Mouse (Mus musculus) MEL (cell line): ENCODE results near the gene Rgma. TPM values are rescaled to one million over a fixed set of nuclear protein-coding genes. Genes with fewer than 3 reads are reported as not detected.

Experiments
- DNase-seq: peaks from one replicate; pipeline ENCODE4 v3.0.0; 2011; ENCODE audit warnings: low read depth, low spot score
- H3K27ac ChIP-seq: 2 replicates; pipeline ENCODE4 v1.5.1; 2012; ENCODE audit warnings: low read depth, mild to moderate bottlenecking, control low read depth, low read length, moderate library complexity; ENCODE audit not compliant: control insufficient read depth
- H3K27me3 ChIP-seq, 2 experiments: fragments of 150-350 bp in 1 of 2; sonication (generic) in 1 of 2; 2 replicates each; pipeline ENCODE4 v1.6.1; 2012; ENCODE audit warnings: low read length in 2 of 2, mild to moderate bottlenecking in 2 of 2, improper control_type of control experiment in 1 of 2, moderate library complexity in 1 of 2; ENCODE audit not compliant: insufficient read depth in 2 of 2, control insufficient read depth in 1 of 2
- H3K36me3 ChIP-seq, 2 experiments: 2 replicates each; pipeline ENCODE4 v1.6.1; 2012 to 2014; ENCODE audit warnings: low read length in 2 of 2, improper control_type of control experiment in 1 of 2, inconsistent platforms in 1 of 2, mild to moderate bottlenecking in 1 of 2; ENCODE audit not compliant: insufficient read depth in 2 of 2, control insufficient read depth in 1 of 2
- H3K4me1 ChIP-seq, 2 experiments: fragments of 150-350 bp in 1 of 2; sonication (generic) in 1 of 2; 2 replicates each; pipeline ENCODE4 v1.6.1; 2012; ENCODE audit warnings: low read length in 2 of 2, improper control_type of control experiment in 1 of 2, mild to moderate bottlenecking in 1 of 2; ENCODE audit not compliant: insufficient read depth in 2 of 2, control insufficient read depth in 1 of 2
- H3K4me3 ChIP-seq, 2 experiments: fragments of 150-350 bp in 1 of 2; sonication (generic) in 1 of 2; 2 replicates each; pipeline ENCODE4 v1.5.1; 2012; ENCODE audit warnings: low read depth in 2 of 2, low read length in 2 of 2, mild to moderate bottlenecking in 2 of 2, moderate library complexity in 2 of 2, control low read depth in 1 of 2, improper control_type of control experiment in 1 of 2; ENCODE audit not compliant: control insufficient read depth in 1 of 2, insufficient read depth in 1 of 2
- H3K79me2 ChIP-seq: 2 replicates; pipeline ENCODE4 v1.6.1; 2012; ENCODE audit warnings: mild to moderate bottlenecking, low read length, moderate library complexity; ENCODE audit not compliant: control insufficient read depth, poor library complexity, insufficient read depth
- H3K9ac ChIP-seq: 2 replicates; pipeline ENCODE4 v1.6.1; 2012; ENCODE audit warnings: low read depth, mild to moderate bottlenecking, control low read depth, low read length, moderate library complexity; ENCODE audit not compliant: control insufficient read depth, poor library complexity, severe bottlenecking
- H3K9me3 ChIP-seq: fragments of 150-350 bp; sonication (generic); replicated peaks from 2 replicates; pipeline ENCODE4 v1.6.1; 2012; ENCODE audit warnings: mild to moderate bottlenecking, low read length, improper control_type of control experiment, moderate library complexity; ENCODE audit not compliant: insufficient read depth
- CHD2 ChIP-seq: IDR thresholded peaks from 2 replicates; pipeline ENCODE4 v1.6.1; 2011; ENCODE audit warnings: low read length, improper control_type of control experiment
- CTCF ChIP-seq, 3 experiments: IDR thresholded peaks in 2 of 3; conservative IDR thresholded peaks in 1 of 3; 2 replicates each; pipeline ENCODE4 v1.5.1; 2011 to 2012; ENCODE audit warnings: low read length in 3 of 3, low read depth in 2 of 3, mild to moderate bottlenecking in 2 of 3, improper control_type of control experiment in 1 of 3, inconsistent platforms in 1 of 3, mixed read lengths in 1 of 3, moderate library complexity in 1 of 3; ENCODE audit not compliant: control insufficient read depth in 1 of 3, insufficient read depth in 1 of 3, poor library complexity in 1 of 3, severe bottlenecking in 1 of 3
- E2F4 ChIP-seq: IDR thresholded peaks from 2 replicates; pipeline ENCODE4 v1.6.1; 2011; ENCODE audit warnings: low read depth, low read length, improper control_type of control experiment, borderline replicate concordance
- ETS1 ChIP-seq: IDR thresholded peaks from 2 replicates; pipeline ENCODE4 v1.6.1; 2012; ENCODE audit warnings: low read depth, mild to moderate bottlenecking, inconsistent platforms, low read length, improper control_type of control experiment, moderate library complexity
- GABPA ChIP-seq: IDR thresholded peaks from 2 replicates; pipeline ENCODE4 v1.6.1; 2012; ENCODE audit warnings: low read depth, mild to moderate bottlenecking, inconsistent platforms, low read length, improper control_type of control experiment, moderate library complexity
- HCFC1 ChIP-seq: IDR thresholded peaks from 2 replicates; pipeline ENCODE4 v1.6.1; 2012; ENCODE audit warnings: low read depth, mild to moderate bottlenecking, inconsistent platforms, low read length, improper control_type of control experiment, moderate library complexity
- KAT2A ChIP-seq: conservative IDR thresholded peaks from 2 replicates; pipeline ENCODE4 v1.6.1; 2012; ENCODE audit warnings: low read depth, low read length, improper control_type of control experiment, inconsistent platforms
- MAFK ChIP-seq: IDR thresholded peaks from 2 replicates; pipeline ENCODE4 v1.6.1; 2011; ENCODE audit warnings: low read depth, mild to moderate bottlenecking, low read length, improper control_type of control experiment, borderline replicate concordance
- MYC ChIP-seq: IDR thresholded peaks from 2 replicates; pipeline ENCODE4 v1.6.1; 2011; ENCODE audit warnings: low read depth, mild to moderate bottlenecking, low read length, improper control_type of control experiment, moderate library complexity
- NELFE ChIP-seq: IDR thresholded peaks from 2 replicates; pipeline ENCODE4 v1.6.1; 2011; ENCODE audit warnings: low read depth, low read length, improper control_type of control experiment
- NRF1 ChIP-seq: IDR thresholded peaks from 2 replicates; pipeline ENCODE4 v1.6.1; 2014; ENCODE audit warnings: low read depth, mild to moderate bottlenecking, inconsistent platforms, low read length, improper control_type of control experiment, moderate library complexity; ENCODE audit not compliant: poor library complexity, insufficient read depth, severe bottlenecking
- POLR2AphosphoS2 ChIP-seq: IDR thresholded peaks from 2 replicates; pipeline ENCODE4 v1.6.1; 2011; ENCODE audit warnings: low read length, improper control_type of control experiment
- RAD21 ChIP-seq: IDR thresholded peaks from 2 replicates; pipeline ENCODE4 v1.6.1; 2011; ENCODE audit warnings: mild to moderate bottlenecking, low read depth, low read length, improper control_type of control experiment
- RCOR1 ChIP-seq: IDR thresholded peaks from 2 replicates; pipeline ENCODE4 v1.6.1; 2012; ENCODE audit warnings: low read depth, mild to moderate bottlenecking, inconsistent platforms, low read length, improper control_type of control experiment
- SIN3A ChIP-seq: IDR thresholded peaks from 2 replicates; pipeline ENCODE4 v1.6.1; 2012; ENCODE audit warnings: low read length, improper control_type of control experiment, inconsistent platforms
- TAL1 ChIP-seq: IDR thresholded peaks from 2 replicates; pipeline ENCODE4 v1.6.1; 2012; ENCODE audit warnings: mild to moderate bottlenecking, inconsistent platforms, low read length, moderate library complexity, mixed read lengths
- TBP ChIP-seq: IDR thresholded peaks from 2 replicates; pipeline ENCODE4 v1.8.0; 2011; ENCODE audit warnings: low read depth, low read length, improper control_type of control experiment
- USF2 ChIP-seq, 2 experiments: IDR thresholded peaks; 2 replicates each; pipeline ENCODE4 v1.6.1; 2011 to 2012; ENCODE audit warnings: improper control_type of control experiment in 2 of 2, low read length in 2 of 2, borderline replicate concordance in 1 of 2, inconsistent platforms in 1 of 2, low read depth in 1 of 2, mild to moderate bottlenecking in 1 of 2; ENCODE audit not compliant: insufficient read depth in 1 of 2
- ZC3H11A ChIP-seq: IDR thresholded peaks from 2 replicates; pipeline ENCODE4 v1.6.1; 2012; ENCODE audit warnings: low read depth, mild to moderate bottlenecking, inconsistent platforms, low read length, improper control_type of control experiment
- ZKSCAN1 ChIP-seq: IDR thresholded peaks from 2 replicates; pipeline ENCODE4 v1.6.1; 2012; ENCODE audit warnings: low read depth, mild to moderate bottlenecking, inconsistent platforms, low read length, improper control_type of control experiment, moderate library complexity
- polyA plus RNA-seq, 2 experiments: library from polyadenylated mRNA; stranded (reverse) in 1 of 2; unstranded in 1 of 2; fragments of >175 nt in 1 of 2; fragments of >200 nt in 1 of 2; gene quantifications; 2 replicates each; pipeline versions ENCODE4 v1.2.1 to v1.2.4; 2012; ENCODE audit warnings: low replicate concordance in 2 of 2, low read depth in 1 of 2; ENCODE audit not compliant: insufficient read length in 2 of 2, insufficient read depth in 1 of 2, missing spikeins in 1 of 2
- total RNA-seq: library from RNA; depleted of rRNA; stranded (reverse); fragments of 300-350 nt; gene quantifications from 2 replicates; pipeline ENCODE4 v1.2.3, GENCODE M21; 2012

Gene Rgma
- total and polyA plus RNA-seq, 3 experiments = not detected

DNA sequence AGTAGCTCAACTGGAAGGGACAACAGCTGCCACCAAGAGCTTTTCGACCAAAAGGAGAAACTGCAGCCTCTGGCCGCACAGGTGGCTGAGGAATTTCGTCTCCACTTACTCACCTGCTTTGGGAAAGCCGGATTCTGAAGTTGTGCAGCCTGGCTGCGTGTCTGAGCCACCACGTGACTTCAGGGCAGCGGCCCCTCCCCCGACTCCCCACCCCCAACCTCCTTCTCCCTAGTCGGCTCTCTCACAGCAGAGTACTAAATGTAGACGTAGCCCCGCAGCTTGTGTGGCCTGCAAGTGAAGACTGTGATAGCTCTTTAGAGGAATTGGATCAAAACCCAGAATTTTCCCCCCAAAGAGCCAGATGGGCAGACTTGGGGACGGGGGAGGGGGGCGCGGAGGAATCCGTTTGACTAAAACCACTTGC lies 14.6 kb downstream of the Rgma start:
- TF ChIP-seq RAD21 (no peak), NELFE (no peak), POLR2AphosphoS2 (no peak), CHD2 (no peak), MAFK (no peak), USF2 (IDR thresholded peaks at IDR 0.05; ENCODE audit: borderline replicate concordance in 1 of 2, insufficient read depth in 1 of 2, low read depth in 1 of 2, low read length in 2 of 2) (no peak), NRF1 (no peak), KAT2A (no peak), MYC (no peak), HCFC1 (no peak), SIN3A (no peak), TBP (no peak)
- Histone ChIP-seq H3K9me3 (no peaks in the 10 kb centered on the region), H3K4me1 (no peaks in the 10 kb centered on the region), H3K27me3 (no peaks in the 10 kb centered on the region), H3K9ac (no peak overlapping the region), H3K27ac (no peak overlapping the region), H3K4me3 (no peak overlapping the region), H3K36me3 (no peaks in the 10 kb centered on the region), H3K79me2 (no peaks in the 10 kb centered on the region)
- no peak for DNase-seq

DNA sequence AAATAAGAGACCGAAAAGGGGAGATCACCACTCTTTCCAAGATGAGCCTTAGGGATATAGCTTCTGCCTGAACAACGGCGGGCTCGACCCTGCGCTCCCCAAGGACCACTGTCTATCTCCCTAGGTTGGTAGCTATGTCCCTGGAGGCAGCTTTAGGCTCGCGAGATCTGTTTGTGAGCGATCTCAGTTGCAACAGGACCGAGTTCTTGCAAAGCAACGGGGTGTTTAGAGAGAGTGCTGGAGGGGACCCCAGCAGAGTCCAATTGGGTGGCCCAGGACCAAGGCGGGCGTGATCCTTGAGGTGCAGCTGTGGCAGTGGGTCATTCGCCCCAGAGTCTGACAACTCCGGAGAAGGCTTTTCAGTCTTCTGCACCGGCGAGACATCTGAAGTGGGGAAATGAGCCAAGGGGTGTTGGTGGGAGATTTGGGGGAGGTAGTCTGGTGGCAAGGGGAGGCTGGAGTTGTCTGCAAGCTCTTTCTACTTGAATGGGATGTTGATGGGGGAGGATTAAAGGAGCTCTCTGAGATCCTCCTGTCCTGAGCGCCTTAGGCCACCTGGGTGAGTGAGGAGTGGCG lies 15.2 kb downstream of the Rgma start:
- Histone ChIP-seq H3K4me3 (no peak overlapping the region), H3K36me3 (no peaks in the 10 kb centered on the region), H3K27me3 (no peaks in the 10 kb centered on the region), H3K27ac (no peak overlapping the region), H3K9me3 (no peaks in the 10 kb centered on the region), H3K4me1 (no peaks in the 10 kb centered on the region), H3K9ac (no peak overlapping the region), H3K79me2 (no peaks in the 10 kb centered on the region)
- DNase-seq = no peak
- TF ChIP-seq E2F4 = no peak
- no peak for TF ChIP-seq ETS1
- TF ChIP-seq ZKSCAN1 = no peak

DNA sequence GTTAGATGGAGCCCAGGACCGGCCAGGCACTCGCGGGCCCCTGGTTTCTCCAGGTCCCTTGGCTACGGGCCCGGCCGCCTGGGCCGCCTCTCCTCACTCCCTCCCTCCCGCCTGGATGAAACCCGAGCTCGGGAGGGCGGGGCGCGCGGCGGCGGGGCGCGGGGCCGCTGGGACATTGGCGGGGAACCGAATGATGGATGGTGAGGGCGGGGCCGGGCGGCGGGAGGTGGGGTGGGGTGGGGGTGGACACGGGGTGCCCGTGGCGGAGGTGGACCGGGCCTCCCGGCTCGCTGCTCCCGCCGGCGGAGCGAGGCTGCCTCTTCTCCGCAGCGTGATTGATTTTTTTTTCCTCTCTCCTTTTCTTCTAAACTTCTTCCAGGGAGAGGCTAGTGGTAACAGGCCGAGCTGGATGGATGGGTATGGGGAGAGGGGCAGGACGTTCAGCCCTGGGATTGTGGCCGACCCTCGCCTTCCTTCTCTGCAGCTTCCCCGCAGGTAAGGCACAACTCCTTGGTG lies 15.8 kb downstream of the Rgma start:
- Histone ChIP-seq H3K36me3 (no peaks in the 10 kb centered on the region), H3K9me3 (no peaks in the 10 kb centered on the region), H3K4me1 (no peaks in the 10 kb centered on the region), H3K79me2 (no peaks in the 10 kb centered on the region), H3K4me3 (no peak overlapping the region), H3K9ac (no peak overlapping the region), H3K27ac (no peak overlapping the region), H3K27me3 (no peaks in the 10 kb centered on the region)
- TF ChIP-seq GABPA (no peak), CTCF (IDR thresholded peaks at IDR 0.05 in 2 of 3, conservative IDR thresholded peaks at IDR 0.05 in 1 of 3; ENCODE audit: control insufficient read depth in 1 of 3, insufficient read depth in 1 of 3, low read depth in 2 of 3, low read length in 3 of 3, poor library complexity in 1 of 3, severe bottlenecking in 1 of 3) (no peak), RCOR1 (no peak), USF2 (IDR thresholded peaks at IDR 0.05; ENCODE audit: borderline replicate concordance in 1 of 2, insufficient read depth in 1 of 2, low read depth in 1 of 2, low read length in 2 of 2) (no peak), MAFK (no peak), NELFE (no peak), ZC3H11A (no peak), HCFC1 (no peak), MYC (no peak), TAL1 (no peak)
- DNase-seq = no peak
